Mouse (Mus musculus) C2C12 (cell line): ENCODE measurements around the gene Zfp282. TPM values are rescaled to one million over a fixed set of nuclear protein-coding genes. Genes with fewer than 3 reads are reported as not detected.

Experiments used
- H3K27me3 ChIP-seq: one replicate; pipeline ENCODE4 v1.6.1; 2011; ENCODE audit not compliant: control insufficient read depth, insufficient read depth, insufficient read length
- H3K36me3 ChIP-seq: one replicate; pipeline ENCODE4 v1.6.1; 2011; ENCODE audit not compliant: control insufficient read depth, insufficient read depth
- H3K4me3 ChIP-seq: one replicate; pipeline ENCODE4 v1.5.1; 2011; ENCODE audit warnings: mild to moderate bottlenecking, control low read depth; ENCODE audit not compliant: poor library complexity, insufficient read depth, severe bottlenecking
- H3K79me2 ChIP-seq: one replicate; pipeline ENCODE4 v1.6.1; 2011; ENCODE audit not compliant: control insufficient read depth, insufficient read depth
- H3K79me3 ChIP-seq: one replicate; pipeline ENCODE4 v1.6.1; 2011; ENCODE audit warnings: low read depth, control low read depth
- H3ac ChIP-seq: one replicate; pipeline ENCODE3; 2011; ENCODE audit warnings: low read depth; ENCODE audit not compliant: control insufficient read depth, insufficient read length
- CEBPB ChIP-seq: IDR thresholded peaks from one replicate; pipeline ENCODE4 v1.6.1; 2011; ENCODE audit warnings: low read depth, mild to moderate bottlenecking, control low read depth, moderate library complexity
- CTCF ChIP-seq: IDR thresholded peaks from one replicate; pipeline ENCODE4 v1.5.1; 2011; ENCODE audit not compliant: control insufficient read depth, insufficient read depth, insufficient read length
- FOSL1 ChIP-seq: IDR thresholded peaks from one replicate; pipeline ENCODE4 v1.8.0; 2011; ENCODE audit warnings: mild to moderate bottlenecking, low read length; ENCODE audit not compliant: poor library complexity, insufficient read depth, severe bottlenecking
- MAX ChIP-seq: IDR thresholded peaks from one replicate; pipeline ENCODE4 v1.6.1; 2011; ENCODE audit warnings: mild to moderate bottlenecking, control low read depth
- MYOD1 ChIP-seq: IDR thresholded peaks from one replicate; pipeline ENCODE4 v1.6.1; 2011; ENCODE audit warnings: low read depth; ENCODE audit not compliant: control insufficient read depth, insufficient read length
- MYOG ChIP-seq: IDR thresholded peaks from one replicate; pipeline ENCODE4 v1.6.1; 2011; ENCODE audit not compliant: control insufficient read depth, insufficient read length; ENCODE audit errors: extremely low read depth
- USF1 ChIP-seq: IDR thresholded peaks from one replicate; pipeline ENCODE4 v1.6.1; 2011; ENCODE audit warnings: low read depth, mild to moderate bottlenecking, control low read depth, moderate library complexity
- polyA plus RNA-seq: library from polyadenylated mRNA; unstranded; fragments of >200 nt; fragmentation: generic; extraction: Trizol; gene quantifications from one replicate; pipeline ENCODE4 v1.2.1, GENCODE M21; 2012; ENCODE audit warnings: missing spikeins

Gene Zfp282
- polyA plus RNA-seq, 1 experiment, result 7.8 TPM

DNA sequence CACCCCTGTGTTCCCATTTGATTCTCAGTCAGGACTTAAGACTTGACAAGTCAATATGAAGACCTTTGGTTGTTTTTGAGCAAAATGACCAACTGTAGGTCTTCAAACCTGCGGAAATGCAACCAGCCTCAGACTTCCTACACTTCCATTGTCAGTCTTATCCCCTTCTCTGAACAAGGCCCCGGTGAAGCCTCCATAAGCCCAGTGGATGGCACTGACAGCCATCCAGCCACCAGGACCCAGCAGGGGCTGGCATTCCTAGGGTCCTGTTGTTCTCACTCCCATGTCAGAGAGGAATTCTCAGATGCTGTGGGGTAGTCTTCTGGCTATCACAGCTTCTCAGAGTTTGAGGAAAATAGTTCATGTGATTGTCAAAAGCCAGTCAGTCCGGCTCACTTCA, 1.6 kb downstream of the Zfp282 start:
- Histone ChIP-seq H3K27me3 (no peaks in the 10 kb centered on the region), H3ac (peak overlapping the region; percentile 97), H3K79me2 (peaks cover 54% of the 10 kb centered on the region), H3K4me3 (peak overlapping the region; percentile 76), H3K36me3 (peaks cover 40% of the 10 kb centered on the region), H3K79me3 (peaks cover 20% of the 10 kb centered on the region)
- no peak for TF ChIP-seq MAX
- no peak for TF ChIP-seq MYOG
- TF ChIP-seq USF1, result no peak
- no peak for TF ChIP-seq MYOD1
- no peak for TF ChIP-seq FOSL1

GRCm38 (mm10) chr6:47879049-47879716, 2.2 kb downstream of the Zfp282 start:
- H3K36me3 ChIP-seq, result peaks cover 46% of the 10 kb centered on the region
- H3K79me3 ChIP-seq, result peaks cover 26% of the 10 kb centered on the region
- no peak overlapping the region for H3ac ChIP-seq
- TF ChIP-seq USF1, result no peak
- TF ChIP-seq CTCF, result no peak
- no peak for TF ChIP-seq MAX
- peaks cover 60% of the 10 kb centered on the region for H3K79me2 ChIP-seq
- H3K4me3 ChIP-seq, result no peak overlapping the region
- H3K27me3 ChIP-seq, result no peaks in the 10 kb centered on the region

DNA sequence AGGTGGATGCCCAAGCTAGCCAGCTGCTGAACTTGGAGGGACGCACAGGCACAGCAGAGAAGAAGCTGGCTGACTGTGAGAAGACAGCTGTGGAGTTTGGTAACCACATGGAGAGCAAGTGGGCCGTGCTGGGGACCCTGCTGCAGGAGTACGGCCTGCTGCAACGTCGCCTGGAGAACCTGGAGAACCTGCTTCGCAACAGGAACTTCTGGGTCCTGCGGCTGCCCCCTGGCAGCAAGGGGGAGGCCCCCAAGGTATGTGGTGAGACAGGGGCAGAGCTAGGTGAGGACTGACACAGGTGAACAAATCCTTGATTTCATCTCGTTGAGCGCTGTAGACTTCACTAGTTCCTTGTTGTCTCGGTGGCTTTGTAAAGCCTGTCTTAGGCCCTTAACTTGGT, 3.2 kb downstream of the Zfp282 start:
- Histone ChIP-seq H3K79me3 (peaks cover 33% of the 10 kb centered on the region), H3K79me2 (peaks cover 69% of the 10 kb centered on the region), H3K36me3 (peaks cover 55% of the 10 kb centered on the region), H3K27me3 (no peaks in the 10 kb centered on the region), H3ac (no peak overlapping the region), H3K4me3 (no peak overlapping the region)
- TF ChIP-seq CEBPB, result no peak
- TF ChIP-seq MYOD1, result no peak
- TF ChIP-seq MAX, result no peak
- no peak for TF ChIP-seq FOSL1
- TF ChIP-seq CTCF, result no peak
- TF ChIP-seq USF1, result no peak
- TF ChIP-seq MYOG, result no peak

DNA sequence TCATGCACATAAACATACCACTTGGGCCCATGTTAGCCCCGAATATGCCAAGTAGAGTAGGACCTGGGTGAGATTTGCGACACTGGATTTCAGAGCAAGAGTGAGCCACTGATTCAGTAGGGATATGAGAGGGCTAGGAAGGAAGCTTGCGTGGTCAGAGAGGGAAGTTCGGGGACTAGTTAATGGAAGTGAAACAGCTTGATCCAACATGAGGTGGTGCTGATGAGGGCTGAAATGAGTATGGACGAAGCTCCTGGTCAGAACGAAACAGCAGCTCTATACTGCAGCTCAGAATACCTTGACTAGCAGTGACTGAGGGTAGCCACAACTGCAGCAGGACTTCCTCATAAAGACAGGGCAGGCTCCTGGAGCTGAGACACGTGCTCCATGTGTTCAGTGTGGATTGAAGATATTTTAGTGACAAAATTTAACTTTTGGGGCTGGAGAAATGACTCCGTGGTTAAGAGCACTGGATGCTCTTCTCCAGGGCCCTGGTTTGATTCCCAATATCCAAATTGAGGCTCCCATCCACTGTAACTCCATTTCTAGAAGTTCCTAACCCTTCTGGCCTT, 11.9 kb downstream of the Zfp282 start:
- peaks cover 71% of the 10 kb centered on the region for H3K36me3 ChIP-seq
- H3K27me3 ChIP-seq, result no peaks in the 10 kb centered on the region
- no peak for TF ChIP-seq FOSL1
- TF ChIP-seq CTCF, result no peak
- TF ChIP-seq MYOG, result no peak
- no peak for TF ChIP-seq USF1
- no peak for TF ChIP-seq MAX
- TF ChIP-seq CEBPB, result no peak
- TF ChIP-seq MYOD1, result no peak
- peaks cover 12% of the 10 kb centered on the region for H3K79me2 ChIP-seq
- no peak overlapping the region for H3ac ChIP-seq
- no peak overlapping the region for H3K4me3 ChIP-seq
- peaks cover 14% of the 10 kb centered on the region for H3K79me3 ChIP-seq

DNA sequence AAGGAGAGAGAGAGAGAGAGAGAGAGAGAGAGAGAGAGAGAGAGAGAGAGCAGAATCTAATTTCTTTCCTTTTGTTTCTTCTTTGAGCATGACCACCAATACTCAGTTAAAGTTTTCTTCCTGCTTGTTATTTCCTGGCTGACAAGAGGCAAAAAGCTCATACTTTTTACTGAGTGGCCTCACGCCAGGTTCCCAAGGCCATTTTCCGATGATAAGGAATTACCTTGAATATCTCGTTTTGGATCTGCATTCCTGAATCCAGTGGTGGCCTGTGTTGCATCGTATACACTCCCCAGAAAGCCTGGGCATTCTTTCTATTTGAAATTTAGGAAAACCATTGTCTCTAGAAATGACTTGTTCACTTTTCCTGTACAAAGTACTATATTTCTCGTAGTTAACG, 22.4 kb downstream of the Zfp282 start:
- Histone ChIP-seq H3K27me3 (no peaks in the 10 kb centered on the region), H3K36me3 (peaks cover 71% of the 10 kb centered on the region), H3K4me3 (no peak overlapping the region), H3ac (no peak overlapping the region), H3K79me3 (no peaks in the 10 kb centered on the region), H3K79me2 (no peaks in the 10 kb centered on the region)
- TF ChIP-seq CTCF (no peak), USF1 (no peak), CEBPB (no peak), MAX (no peak), MYOG (no peak), FOSL1 (no peak), MYOD1 (no peak)

GRCm38 (mm10) chr6:47903587-47903986, 26.6 kb downstream of the Zfp282 start:
- Histone ChIP-seq H3K27me3 (no peaks in the 10 kb centered on the region), H3K79me3 (no peaks in the 10 kb centered on the region), H3K4me3 (no peak overlapping the region), H3K36me3 (peaks cover 79% of the 10 kb centered on the region), H3K79me2 (no peaks in the 10 kb centered on the region), H3ac (no peak overlapping the region)
- TF ChIP-seq USF1, result no peak
- no peak for TF ChIP-seq CTCF
- no peak for TF ChIP-seq CEBPB
